Mouse (Mus musculus) adrenal gland, postnatal 10 days (tissue): ENCODE data around the gene Mob1a. TPM values are rescaled to one million over a fixed set of nuclear protein-coding genes. Genes with fewer than 3 reads are reported as not detected.

Source experiments
- DNase-seq: peaks from one replicate; pipeline ENCODE4 v3.0.0; 2021; ENCODE audit warnings: mixed read lengths
- total RNA-seq, 2 experiments: library from RNA; stranded (reverse); gene quantifications; 2 replicates each; pipeline ENCODE4 v1.2.3; 2021

Mob1a gene
- total RNA-seq, 2 experiments from 2014 or later, result 66.1 to 71.9 TPM

DNA sequence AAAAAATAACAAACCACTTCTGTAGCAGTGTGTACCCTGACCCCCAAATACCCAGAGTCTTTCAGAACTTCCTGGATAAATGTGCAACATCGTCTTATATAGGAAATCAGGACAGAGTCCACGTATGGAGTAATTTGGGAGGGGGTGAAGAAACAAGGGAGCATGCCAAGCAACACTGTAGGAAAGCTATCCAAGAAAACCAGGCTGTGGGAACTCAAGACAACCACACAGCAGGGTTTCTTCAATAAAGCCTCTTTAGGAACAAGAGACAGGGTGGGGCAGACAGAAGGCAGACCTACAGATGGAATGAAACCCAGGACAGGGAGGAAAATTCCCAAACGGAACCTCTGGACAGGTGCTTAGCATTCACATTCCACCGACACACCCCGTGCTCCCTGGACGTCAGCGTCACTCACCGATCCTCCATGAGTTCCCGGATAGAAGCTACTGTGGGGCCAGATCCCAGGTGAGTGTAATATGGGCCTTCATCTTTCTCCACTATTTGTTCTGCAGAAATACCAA is 59.8 kb downstream of the Mob1a start:
- no peak for DNase-seq

GRCm38 (mm10) chr6:83392166-83392780 is 66.5 kb downstream of the Mob1a start:
- peak; percentile 29 for DNase-seq

Other genes with a start within 250 kb of the Mob1a start
- gene Pcgf1, start 248.1 kb upstream of the Mob1a start, total RNA-seq, result 10 to 100 TPM; 26.4 to 34.2 TPM
- 1 to 10 TPM; 5.8 to 8.7 TPM for gene Lbx2, start 239.6 kb upstream of the Mob1a start, total RNA-seq
- 1 to 10 TPM; 2.4 to 7.9 TPM for gene Ccdc142, start 224.4 kb upstream of the Mob1a start, total RNA-seq
- gene Gm42688, start 224.4 kb upstream of the Mob1a start, total RNA-seq, result 1 to 10 TPM; 2.9 to 6.5 TPM
- gene Mrpl53, start 217.0 kb upstream of the Mob1a start, total RNA-seq, result 100 to 1,000 TPM; 109 to 115 TPM
- gene Mogs, start 210.5 kb upstream of the Mob1a start, total RNA-seq, result 10 to 100 TPM; 42.7 to 48.9 TPM
- 10 to 100 TPM; 61.1 to 82.1 TPM for gene Wbp1, start 204.5 kb upstream of the Mob1a start, total RNA-seq
- gene Ino80b, start 200.6 kb upstream of the Mob1a start, total RNA-seq, result 10 to 100 TPM; 20.7 to 25.7 TPM
- gene Rtkn, start 190.6 kb upstream of the Mob1a start, total RNA-seq, result 10 to 100 TPM; 10.9 to 19.8 TPM
- gene Wdr54, start 169.6 kb upstream of the Mob1a start, total RNA-seq, result 1 to 10 TPM; 2.0 to 2.2 TPM
- under 1 TPM; 0.24 to 0.39 TPM for gene 1700003E16Rik, start 169.6 kb upstream of the Mob1a start, total RNA-seq
- gene Dctn1, start 160.1 kb upstream of the Mob1a start, total RNA-seq, result 100 to 1,000 TPM; 101 to 119 TPM
- under 1 TPM; 0.12 to 0.15 TPM for gene Slc4a5, start 106.2 kb upstream of the Mob1a start, total RNA-seq
- 10 to 100 TPM; 16.6 to 24.3 TPM for gene Mthfd2, start 108 bp upstream of the Mob1a start, total RNA-seq
- 100 to 1,000 TPM; 243 to 293 TPM for gene Bola3, start 23.1 kb downstream of the Mob1a start, total RNA-seq
- 10 to 100 TPM; 57.4 to 64.4 TPM for gene Tet3, start 133.1 kb downstream of the Mob1a start, total RNA-seq
- 10 to 100 TPM; 38.0 to 50.0 TPM for gene Dguok, start 181.0 kb downstream of the Mob1a start, total RNA-seq
- gene Actg2, start 210.2 kb downstream of the Mob1a start, total RNA-seq, result 1 to 10 TPM; 3.2 to 5.6 TPM
- 10 to 100 TPM; 18.3 to 23.4 TPM for gene Stambp, start 246.7 kb downstream of the Mob1a start, total RNA-seq